Comparison of ENCODE assay signal across 8 mouse cellular contexts in genomic region chr6:30692826-30693225, GRCm38 (mm10). TPM values are rescaled to one million over a fixed set of nuclear protein-coding genes. Genes with fewer than 3 reads are reported as not detected.
A peak's percentile ranks its signal among the peaks of the same experiment; 100 is the strongest.
DNase-seq lines count a peak whose midpoint lies in the region; ATAC-seq and TF ChIP-seq lines count a peak whose summit lies in the region.

No protein-coding gene starts in this region.

- no peaks in the 10 kb centered on the region for H3K27me3 ChIP-seq in spleen, adult 2 months (ENCODE audit: control insufficient read depth, insufficient read depth, low read length)
- no peaks in the 10 kb centered on the region for H3K27me3 ChIP-seq in limb, embryonic 12.5 days
- no peaks in the 10 kb centered on the region for H3K27me3 ChIP-seq in stomach, embryonic 15.5 days (replicated peaks)

- ATAC-seq in limb, embryonic 12.5 days (ENCODE audit: insufficient number of reproducible peaks, insufficient read depth, low FRiP score, low TSS enrichment, low read depth), result no peak
- no peak for ATAC-seq in stomach, embryonic 15.5 days (ENCODE audit: insufficient read depth, low FRiP score, low read depth)

- peak overlapping the region; percentile 92; the same call in 1 of the 2 replicates for H3K4me3 ChIP-seq in spleen, adult 2 months (ENCODE audit: extremely low read depth, insufficient read depth, insufficient read length)
- H3K4me3 ChIP-seq in limb, embryonic 12.5 days (replicated peaks), result peak overlapping the region; percentile 52
- peak overlapping the region; percentile 51 for H3K4me3 ChIP-seq in stomach, embryonic 15.5 days (replicated peaks)

- no peaks in the 10 kb centered on the region for H3K9me3 ChIP-seq in limb, embryonic 12.5 days
- no peaks in the 10 kb centered on the region for H3K9me3 ChIP-seq in stomach, embryonic 15.5 days

- peak overlapping the region; percentile 61 for H3K4me2 ChIP-seq in limb, embryonic 12.5 days
- H3K4me2 ChIP-seq in stomach, embryonic 15.5 days, result peak overlapping the region; percentile 61

- WGBS in spleen, adult 2 months, result 63% methylated on average over 5 of the region's 5 CpGs
- 71% methylated on average over 5 of the region's 5 CpGs for WGBS in limb, embryonic 12.5 days
- WGBS in stomach, embryonic 15.5 days, result 66% methylated on average over 5 of the region's 5 CpGs

- TF ChIP-seq CTCF in spleen, adult 2 months (IDR thresholded peaks at IDR 0.05; ENCODE audit: extremely low read depth, insufficient read depth, insufficient read length, insufficient replicate concordance), result no peak

- no peaks in the 10 kb centered on the region for H3K36me3 ChIP-seq in spleen, adult 2 months (ENCODE audit: control insufficient read depth, insufficient read depth, low read length)
- no peaks in the 10 kb centered on the region for H3K36me3 ChIP-seq in limb, embryonic 12.5 days
- H3K36me3 ChIP-seq in stomach, embryonic 15.5 days, result no peaks in the 10 kb centered on the region

- DNase-seq in adrenal gland, postnatal 14 days, result peak; percentile 47
- DNase-seq in adrenal gland, postnatal 4 days (ENCODE audit: low spot score in 2 of 2), result no peak
- no peak for DNase-seq in spleen, adult 2 months (ENCODE audit: low read depth in 1 of 2, low spot score in 2 of 2)
- no peak for DNase-seq in spleen, adult 18-20 months
- no peak for DNase-seq in thymus, adult 18-20 months
- DNase-seq in urinary bladder, postnatal 36 days (ENCODE audit: low spot score in 2 of 2), result no peak

- peak overlapping the region; percentile 63 for H3K9ac ChIP-seq in limb, embryonic 12.5 days (replicated peaks)
- peak overlapping the region; percentile 0; the same call in 1 of the 2 replicates for H3K9ac ChIP-seq in stomach, embryonic 15.5 days

- TF ChIP-seq POLR2A in spleen, adult 2 months (IDR thresholded peaks at IDR 0.05; ENCODE audit: low read depth, low read length), result no peak

- H3K27ac ChIP-seq in spleen, adult 2 months (ENCODE audit: insufficient read depth, low read length), result no peak overlapping the region
- peak overlapping the region; percentile 96 for H3K27ac ChIP-seq in limb, embryonic 12.5 days
- H3K27ac ChIP-seq in stomach, embryonic 15.5 days, result peak overlapping the region; percentile 90

- H3K4me1 ChIP-seq in spleen, adult 2 months (ENCODE audit: control insufficient read depth, insufficient read depth, insufficient read length), result peaks cover 5% of the 10 kb centered on the region; the same call in 1 of the 2 replicates
- H3K4me1 ChIP-seq in limb, embryonic 12.5 days (replicated peaks), result peaks cover 18% of the 10 kb centered on the region; the same call in 1 of the 2 replicates
- H3K4me1 ChIP-seq in stomach, embryonic 15.5 days, result peaks cover 6% of the 10 kb centered on the region; the same call in 1 of the 2 replicates

RNA-seq across cellular contexts. Expression of gene Cep41, which starts 0.7 kb away (rescaled TPM):
- total RNA-seq in adrenal gland, postnatal 14 days (2021), result 6.8 and 8.2 TPM in 2 replicates
- 10 to 100 TPM in 1 of 2 experiments, 1 to 10 TPM in 1; 9.3 to 10.2 TPM for total RNA-seq in adrenal gland, postnatal 4 days (2021)
- 2.7 and 2.9 TPM in 2 replicates for polyA plus RNA-seq in spleen, adult 2 months (2012; rRNA removed)
- polyA plus RNA-seq in limb, embryonic 12.5 days (2016; fragmentation: Nextera tagmentation; extraction: Ambion mirVana), result 51.1 and 53.5 TPM in 2 replicates
- polyA plus RNA-seq in stomach, embryonic 15.5 days (2015; fragmentation: Nextera tagmentation; extraction: Ambion mirVana), result 10.0 and 11.5 TPM in 2 replicates

RNA-seq across cellular contexts. Expression of gene Mest, which starts 30.5 kb away (rescaled TPM):
- total RNA-seq in adrenal gland, postnatal 14 days (2021), result 73.3 and 85.6 TPM in 2 replicates
- 100 to 1,000 TPM; 359 to 373 TPM for total RNA-seq in adrenal gland, postnatal 4 days (2021)
- 7.6 and 60.5 TPM in 2 replicates for polyA plus RNA-seq in spleen, adult 2 months (2012; rRNA removed)
- 1,412 and 1,630 TPM in 2 replicates for polyA plus RNA-seq in limb, embryonic 12.5 days (2016; fragmentation: Nextera tagmentation; extraction: Ambion mirVana)
- polyA plus RNA-seq in stomach, embryonic 15.5 days (2015; fragmentation: Nextera tagmentation; extraction: Ambion mirVana), result 780 and 950 TPM in 2 replicates

RNA-seq across cellular contexts. Expression of gene Cpa1, which starts 53.8 kb away (rescaled TPM):
- 0.30 TPM in 1 of 2 replicates, not detected in the other for total RNA-seq in adrenal gland, postnatal 14 days (2021)
- 100 to 1,000 TPM in 1 of 2 experiments, under 1 TPM in 1; 0.96 to 609 TPM for total RNA-seq in adrenal gland, postnatal 4 days (2021)
- 1,808 and 2,130 TPM in 2 replicates for polyA plus RNA-seq in spleen, adult 2 months (2012; rRNA removed)
- 0.40 and 0.64 TPM in 2 replicates for polyA plus RNA-seq in limb, embryonic 12.5 days (2016; fragmentation: Nextera tagmentation; extraction: Ambion mirVana)
- 732 and 1,077 TPM in 2 replicates for polyA plus RNA-seq in stomach, embryonic 15.5 days (2015; fragmentation: Nextera tagmentation; extraction: Ambion mirVana)

Comparison
In these comparisons a context has a peak if more than half of its experiments do, and no peak if none do; other contexts are left out.
1. RNA of gene Mest, which starts 30.5 kb away (polyA plus RNA-seq): 1,412 to 1,630 TPM in limb, embryonic 12.5 days and 780 to 950 TPM in stomach, embryonic 15.5 days; 7.6 to 60.5 TPM in spleen, adult 2 months; every median in the first group is over 10 times any median in the second.
2. RNA of gene Cpa1, which starts 53.8 kb away (polyA plus RNA-seq): 1,808 to 2,130 TPM in spleen, adult 2 months and 732 to 1,077 TPM in stomach, embryonic 15.5 days; 0.40 to 0.64 TPM in limb, embryonic 12.5 days; every median in the first group is over 100 times any median in the second.
3. Peak in every context shown above with its lines, with median percentiles within 50 percentile points of each other: H3K4me3 ChIP-seq.